Mouse (Mus musculus) ES-E14 (cell line): ENCODE measurements around the gene Cdiptos.

Source experiments
- HCFC1 ChIP-seq: IDR thresholded peaks from 2 replicates; pipeline ENCODE4 v1.6.1; 2012; ENCODE audit warnings: low read length, inconsistent platforms, borderline replicate concordance; ENCODE audit not compliant: insufficient read depth
- MAFK ChIP-seq: IDR thresholded peaks from 2 replicates; pipeline ENCODE4 v1.6.1; 2014; ENCODE audit warnings: mild to moderate bottlenecking, low read depth, low read length, inconsistent platforms; ENCODE audit not compliant: insufficient read depth
- ZNF384 ChIP-seq: IDR thresholded peaks from 2 replicates; pipeline ENCODE4 v1.6.1; 2012; ENCODE audit warnings: low read depth, low read length, inconsistent platforms

GRCm38 (mm10) chr7:127007313-127008024 is 31.6 kb upstream of the Cdiptos start:
- no peak for TF ChIP-seq MAFK
- no peak for TF ChIP-seq HCFC1
- TF ChIP-seq ZNF384: no peak
